Mouse (Mus musculus) hindbrain, embryonic 11.5 days (tissue): ENCODE results near the gene Gpd2. TPM values are rescaled to one million over a fixed set of nuclear protein-coding genes. Genes with fewer than 3 reads are reported as not detected.
A peak's percentile ranks its signal among the peaks of the same experiment; 100 is the strongest.

Experiments used
- ATAC-seq: fragments of 200-750 bp; cut with Nextera tagmentation; 2 replicates; pipeline ENCODE4 v1.8.0; 2017; ENCODE audit warnings: mild to moderate bottlenecking, moderate TSS enrichment, moderate library complexity; ENCODE audit not compliant: low FRiP score
- DNase-seq: peaks from one replicate; pipeline ENCODE4 v3.0.0-alpha.2; 2015; ENCODE audit warnings: low spot score
- H3K27ac ChIP-seq: fragments of 300-500 bp; sonication (generic); 2 replicates; pipeline ENCODE4 v1.5.1; 2014; ENCODE audit warnings: mild to moderate bottlenecking, low read depth, low read length
- H3K27me3 ChIP-seq: fragments of 300-500 bp; sonication (generic); 2 replicates; pipeline ENCODE4 v1.6.1; 2014; ENCODE audit warnings: mild to moderate bottlenecking, low read length, moderate library complexity, mixed read lengths; ENCODE audit not compliant: control insufficient read depth, insufficient read depth
- H3K36me3 ChIP-seq: fragments of 300-500 bp; sonication (generic); 2 replicates; pipeline ENCODE4 v1.6.1; 2014; ENCODE audit warnings: mild to moderate bottlenecking, low read length, moderate library complexity, mixed read lengths; ENCODE audit not compliant: control insufficient read depth, insufficient read depth
- H3K4me1 ChIP-seq: fragments of 300-500 bp; sonication (generic); replicated peaks from 2 replicates; pipeline ENCODE4 v1.6.1; 2014; ENCODE audit warnings: low read length, mixed read lengths; ENCODE audit not compliant: control insufficient read depth, insufficient read depth
- H3K4me2 ChIP-seq: fragments of 300-500 bp; sonication (generic); replicated peaks from 2 replicates; pipeline ENCODE4 v1.6.1; 2014; ENCODE audit warnings: mild to moderate bottlenecking, low read depth, low read length
- H3K4me3 ChIP-seq: fragments of 300-500 bp; sonication (generic); 2 replicates; pipeline ENCODE4 v1.5.1; 2014; ENCODE audit warnings: low read depth, low read length
- H3K9ac ChIP-seq: fragments of 300-500 bp; sonication (generic); 2 replicates; pipeline ENCODE4 v1.6.1; 2014; ENCODE audit warnings: low read depth, low read length
- H3K9me3 ChIP-seq: fragments of 300-500 bp; sonication (generic); 2 replicates; pipeline ENCODE4 v1.6.1; 2016; ENCODE audit warnings: low read length; ENCODE audit not compliant: control insufficient read depth
- WGBS: fragments of 180-500 bp; shearing (Covaris S2); extraction: QIAGEN DNeasy Blood & Tissue Kit; methylation state at CpG from one replicate; pipeline ENCODE4 v1.1.7; 2014; 5-methylcytosine and 5-hydroxymethylcytosine counted together
- polyA plus RNA-seq: library from polyadenylated mRNA; unstranded; fragments of >200 nt; fragmentation: Nextera tagmentation; extraction: Ambion mirVana; gene quantifications from 2 replicates; pipeline ENCODE4 v1.2.1, GENCODE M21; 2014

The Gpd2 gene
- 18.2 and 22.6 TPM in 2 replicates for polyA plus RNA-seq

GRCm38 (mm10) chr2:57237475-57237919, at the start of gene Gpd2:
Gpd2 (plus strand) TSS chr2:57237635.
- Histone ChIP-seq H3K4me1 (no peaks in the 10 kb centered on the region), H3K4me2 (peak within 1 kb of the TSS; percentile 92), H3K27me3 (no peaks in the 10 kb centered on the region), H3K36me3 (no peaks in the 10 kb centered on the region), H3K4me3 (peak within 1 kb of the TSS; percentile 71), H3K9me3 (no peaks in the 10 kb centered on the region), H3K27ac (peak within 1 kb of the TSS; percentile 30; the same call in 1 of the 2 replicates), H3K9ac (peak within 1 kb of the TSS; percentile 61)
- ATAC-seq (peak; percentile 79), DNase-seq (peak; percentile 68)
- 6% methylated on average over 20 of the region's 20 CpGs for WGBS

- Histone ChIP-seq H3K4me3 (no peak overlapping the region), H3K27ac (no peak overlapping the region), H3K27me3 (no peaks in the 10 kb centered on the region), H3K4me2 (no peak overlapping the region), H3K36me3 (no peaks in the 10 kb centered on the region), H3K4me1 (no peaks in the 10 kb centered on the region), H3K9ac (no peak overlapping the region), H3K9me3 (no peaks in the 10 kb centered on the region)
- 55% methylated on average over 9 of the region's 9 CpGs for WGBS
- ATAC-seq, result no peak
- DNase-seq, result no peak
Measured at GRCm38 (mm10) chr2:57188237-57188636, 49.2 kb upstream of the Gpd2 start.

GRCm38 (mm10) chr2:57190884-57191283, 46.6 kb upstream of the Gpd2 start:
- no peak overlapping the region for H3K9ac ChIP-seq
- no peaks in the 10 kb centered on the region for H3K4me1 ChIP-seq
- no peaks in the 10 kb centered on the region for H3K27me3 ChIP-seq
- no peaks in the 10 kb centered on the region for H3K9me3 ChIP-seq
- no peak overlapping the region for H3K4me3 ChIP-seq
- no peaks in the 10 kb centered on the region for H3K36me3 ChIP-seq
- H3K4me2 ChIP-seq, result no peak overlapping the region
- H3K27ac ChIP-seq, result no peak overlapping the region
- DNase-seq, result no peak
- ATAC-seq, result no peak

- Histone ChIP-seq H3K9me3 (no peaks in the 10 kb centered on the region), H3K27ac (no peak overlapping the region), H3K36me3 (no peaks in the 10 kb centered on the region), H3K4me1 (no peaks in the 10 kb centered on the region), H3K27me3 (no peaks in the 10 kb centered on the region), H3K4me2 (no peak overlapping the region), H3K4me3 (no peak overlapping the region), H3K9ac (no peak overlapping the region)
- ATAC-seq (no peak), DNase-seq (no peak)
- WGBS, result 85% methylated on average over 3 of the region's 3 CpGs
Measured at GRCm38 (mm10) chr2:57199046-57199445, 38.4 kb upstream of the Gpd2 start.

- 83% methylated on average over 9 of the region's 9 CpGs for WGBS
Measured at GRCm38 (mm10) chr2:57208472-57209083, 28.9 kb upstream of the Gpd2 start.

GRCm38 (mm10) chr2:57211049-57212001, 26.1 kb upstream of the Gpd2 start:
- 73% methylated on average over 9 of the region's 9 CpGs for WGBS
- Histone ChIP-seq H3K4me1 (no peaks in the 10 kb centered on the region), H3K4me2 (no peak overlapping the region), H3K27ac (no peak overlapping the region), H3K9ac (no peak overlapping the region), H3K36me3 (no peaks in the 10 kb centered on the region), H3K9me3 (no peaks in the 10 kb centered on the region), H3K4me3 (no peak overlapping the region), H3K27me3 (no peaks in the 10 kb centered on the region)
- ATAC-seq (no peak), DNase-seq (no peak)

More at GRCm38 (mm10) chr2:57208472-57209083, 28.9 kb upstream of the Gpd2 start:
- H3K36me3 ChIP-seq, result no peaks in the 10 kb centered on the region
- no peaks in the 10 kb centered on the region for H3K9me3 ChIP-seq
- DNase-seq (no peak), ATAC-seq (no peak)
- no peak overlapping the region for H3K27ac ChIP-seq
- H3K4me3 ChIP-seq, result no peak overlapping the region
- H3K9ac ChIP-seq, result no peak overlapping the region
- H3K4me1 ChIP-seq, result no peaks in the 10 kb centered on the region
- no peak overlapping the region for H3K4me2 ChIP-seq
- H3K27me3 ChIP-seq, result no peaks in the 10 kb centered on the region

- no peaks in the 10 kb centered on the region for H3K27me3 ChIP-seq
- H3K4me3 ChIP-seq, result no peak overlapping the region
- DNase-seq (no peak), ATAC-seq (no peak)
- H3K9me3 ChIP-seq, result no peaks in the 10 kb centered on the region
- no peak overlapping the region for H3K27ac ChIP-seq
- no peak overlapping the region for H3K4me2 ChIP-seq
- 90% methylated on average over 4 of the region's 4 CpGs for WGBS
- H3K36me3 ChIP-seq, result no peaks in the 10 kb centered on the region
- H3K9ac ChIP-seq, result no peak overlapping the region
- no peaks in the 10 kb centered on the region for H3K4me1 ChIP-seq
Measured at GRCm38 (mm10) chr2:57213364-57213763, 24.1 kb upstream of the Gpd2 start.

- no peak for DNase-seq
- no peak overlapping the region for H3K27ac ChIP-seq
Measured at GRCm38 (mm10) chr2:57223288-57224026, 14.0 kb upstream of the Gpd2 start.

More at GRCm38 (mm10) chr2:57223288-57224026, 14.0 kb upstream of the Gpd2 start:
- no peaks in the 10 kb centered on the region for H3K9me3 ChIP-seq
- no peak for ATAC-seq
- no peak overlapping the region for H3K4me2 ChIP-seq
- H3K4me1 ChIP-seq, result no peaks in the 10 kb centered on the region
- H3K27me3 ChIP-seq, result 0 out of 2 replicates have a peak, but pooled peaks cover 2% of the 10 kb centered on the region
- no peak overlapping the region for H3K9ac ChIP-seq
- no peak overlapping the region for H3K4me3 ChIP-seq
- WGBS, result 92% methylated on average over 3 of the region's 3 CpGs
- no peaks in the 10 kb centered on the region for H3K36me3 ChIP-seq
